In the genomic region with DNA sequence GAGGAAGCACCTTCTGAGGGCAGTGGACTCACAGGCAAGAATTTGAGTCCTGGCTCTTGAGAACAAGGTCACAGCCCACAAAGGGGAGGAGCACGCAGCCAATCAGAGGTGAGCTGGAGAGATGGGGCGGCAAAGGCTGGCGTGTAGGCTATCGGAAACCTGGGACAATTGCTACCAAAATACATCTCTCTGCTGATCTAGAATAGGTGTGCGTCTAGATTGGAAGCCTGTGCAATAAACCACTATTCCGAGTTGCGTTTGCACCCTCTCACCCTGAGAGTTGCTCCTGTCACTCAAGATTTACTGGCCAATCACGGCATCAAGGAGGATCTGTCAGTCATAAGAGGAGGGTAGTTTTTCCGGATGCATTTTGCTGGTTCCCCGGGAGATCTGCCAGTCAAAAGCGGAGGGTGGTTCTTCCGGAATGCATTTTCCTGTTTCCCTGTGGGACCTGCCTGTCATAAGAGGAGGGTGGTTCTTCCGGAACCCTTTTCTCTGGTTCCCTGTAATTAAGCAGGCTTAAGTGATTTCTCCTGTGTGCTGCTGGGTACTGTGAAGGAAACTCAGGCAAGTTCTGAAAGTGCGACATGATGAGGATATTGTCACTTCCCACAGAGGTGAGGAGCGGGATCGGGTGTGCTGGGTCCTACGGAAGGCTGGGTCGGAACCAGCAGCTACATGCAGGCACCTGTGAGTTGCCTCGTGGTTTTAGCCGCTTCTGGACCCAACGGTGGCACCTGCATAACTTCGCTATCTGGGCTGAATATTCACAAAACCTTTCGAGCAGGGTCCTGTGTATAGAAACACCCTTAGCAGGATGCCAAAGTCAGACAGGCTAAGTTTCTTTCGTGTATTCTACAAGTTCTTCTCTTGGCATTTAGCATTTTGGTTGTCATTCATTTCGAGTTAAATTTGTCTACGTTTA, we compare ENCODE assay signal across 8 mouse cellular contexts.
DNase-seq lines count a peak whose midpoint lies in the region; ATAC-seq lines count a peak whose summit lies in the region.
"Not testable (repeated sequence)": the region's sequence is repeated elsewhere in the genome, so short reads cannot be mapped to it uniquely, and the experiment has no call there.

No protein-coding gene starts in this region.

- peak overlapping the region; percentile 46 for H3K4me2 ChIP-seq in hindbrain, embryonic 14.5 days (replicated peaks)

- ATAC-seq in hindbrain, embryonic 14.5 days (ENCODE audit: low FRiP score), result peak; percentile 99

- H3K9me3 ChIP-seq in hindbrain, embryonic 14.5 days (ENCODE audit: control insufficient read depth, low read length), result not testable (repeated sequence)

- peak overlapping the region; percentile 82 for H3K27ac ChIP-seq in hindbrain, embryonic 14.5 days

- not testable (repeated sequence) for H3K36me3 ChIP-seq in hindbrain, embryonic 14.5 days (replicated peaks; ENCODE audit: control insufficient read depth, insufficient read depth)

- H3K4me1 ChIP-seq in hindbrain, embryonic 14.5 days (replicated peaks; ENCODE audit: control insufficient read depth, insufficient read depth, low read length), result not testable (repeated sequence)

- peak overlapping the region; percentile 47 for H3K9ac ChIP-seq in hindbrain, embryonic 14.5 days

- H3K27me3 ChIP-seq in hindbrain, embryonic 14.5 days (ENCODE audit: control insufficient read depth, insufficient read depth, low read length), result not testable (repeated sequence)

- H3K4me3 ChIP-seq in hindbrain, embryonic 14.5 days (replicated peaks; ENCODE audit: low read length), result peak overlapping the region; percentile 40

- DNase-seq in R1 (ENCODE audit: low read depth, low spot score), result peak; percentile 98
- DNase-seq in cerebellum, postnatal 25 days, result peak; percentile 88
- peak; percentile 77 to 80 for DNase-seq in frontal cortex, postnatal 25 days (ENCODE audit: low spot score in 2 of 2)
- DNase-seq in hindbrain, embryonic 14.5 days (ENCODE audit: low spot score), result peak; percentile 94
- peak; percentile 88 for DNase-seq in layer of hippocampus, postnatal 36 days
- DNase-seq in lung, postnatal 36 days, result peak; percentile 96
- peak; percentile 97 for DNase-seq in retina, postnatal 1 day
- DNase-seq in urinary bladder, adult 18-20 months (ENCODE audit: low spot score in 2 of 2), result peak; percentile 78 to 85

- WGBS in hindbrain, embryonic 14.5 days, result 4% methylated on average over 22 of the region's 26 CpGs

Comparison
In these comparisons a context has a peak if more than half of its experiments do, and no peak if none do; other contexts are left out.
1. Peak in every context shown above with its lines: DNase-seq, ATAC-seq, H3K4me3 ChIP-seq and H3K27ac ChIP-seq.